Mouse (Mus musculus) granulocyte monocyte progenitor cell, adult 5-6 weeks (primary cell): Measurements from ENCODE around the gene Arih1. TPM values are rescaled to one million over a fixed set of nuclear protein-coding genes. Genes with fewer than 3 reads are reported as not detected.
"Not testable (repeated sequence)": the region's sequence is repeated elsewhere in the genome, so short reads cannot be mapped to it uniquely, and the experiment has no call there.

Experiments
- ATAC-seq: replicated peaks from 2 replicates; pipeline ENCODE4 v1.8.0; 2016; ENCODE audit warnings: mild to moderate bottlenecking, moderate TSS enrichment, inconsistent platforms; ENCODE audit not compliant: poor library complexity, severe bottlenecking
- total RNA-seq, 2 experiments: library from RNA; stranded (forward) in 1 of 2; stranded (reverse) in 1 of 2; fragments of 200-712, 200-1000 nt in 1 of 2; fragments of >200 nt in 1 of 2; fragmentation: Nextera tagmentation in 1 of 2; gene quantifications; 2 replicates each; pipeline ENCODE4 v1.2.3; 2014 to 2017

The Arih1 gene
- total RNA-seq, 2 experiments from 2014 or later, result 70.9 to 89.5 TPM

DNA sequence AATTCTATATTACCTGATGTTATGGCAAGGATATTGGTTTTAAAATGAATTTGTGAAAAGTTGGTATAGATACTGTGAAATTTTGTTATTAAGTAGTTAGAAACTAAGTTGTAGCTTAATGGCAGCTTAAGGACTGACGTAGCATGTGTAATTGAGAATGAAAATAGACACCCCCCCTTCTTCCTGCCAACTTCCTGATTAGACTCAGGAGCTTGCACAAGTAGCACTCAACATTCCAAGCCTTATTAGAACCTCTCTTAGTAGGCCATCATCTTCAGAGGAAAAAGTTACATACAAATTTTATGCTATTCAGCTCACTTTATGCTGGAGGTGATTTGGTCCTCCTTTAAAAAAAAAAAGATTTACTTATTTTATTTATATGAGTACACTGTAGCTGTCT, 22.1 kb downstream of the Arih1 start:
- ATAC-seq, result no peak; the same call in 1 of the 2 replicates

- no peak for ATAC-seq
Measured at GRCm38 (mm10) chr9:59458997-59459510, 27.4 kb downstream of the Arih1 start.

GRCm38 (mm10) chr9:59458416-59458815, 28.0 kb downstream of the Arih1 start:
- no peak for ATAC-seq

- no peak for ATAC-seq
Measured at GRCm38 (mm10) chr9:59457671-59458070, 28.7 kb downstream of the Arih1 start.

- no peak for ATAC-seq
Measured at GRCm38 (mm10) chr9:59455404-59456068, 30.9 kb downstream of the Arih1 start.

DNA sequence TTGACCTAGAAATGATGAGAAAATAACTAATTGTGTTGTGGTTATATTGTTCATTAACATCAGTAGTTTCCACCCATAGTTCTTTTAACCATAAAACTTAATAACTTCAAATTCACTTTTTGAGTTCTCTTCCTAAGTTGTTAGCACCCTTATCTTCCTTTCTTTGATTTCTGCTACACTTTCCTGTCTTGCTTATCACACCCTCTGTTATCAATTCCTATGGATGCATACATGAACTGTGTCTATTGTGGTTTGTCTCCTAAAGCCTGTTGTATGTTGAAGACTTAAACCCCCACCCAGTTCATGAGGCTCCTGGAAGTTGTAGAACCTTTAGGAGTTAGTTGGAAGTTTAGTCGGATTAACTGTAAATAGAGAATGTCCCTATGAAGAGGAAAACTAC, 52.7 kb downstream of the Arih1 start:
- ATAC-seq, result no peak

GRCm38 (mm10) chr9:59431626-59432025, 54.8 kb downstream of the Arih1 start:
- no peak for ATAC-seq

GRCm38 (mm10) chr9:59420487-59420886, 65.9 kb downstream of the Arih1 start:
- ATAC-seq, result no peak

- ATAC-seq, result no peak
Measured at GRCm38 (mm10) chr9:59407271-59407670, 79.1 kb downstream of the Arih1 start.

DNA sequence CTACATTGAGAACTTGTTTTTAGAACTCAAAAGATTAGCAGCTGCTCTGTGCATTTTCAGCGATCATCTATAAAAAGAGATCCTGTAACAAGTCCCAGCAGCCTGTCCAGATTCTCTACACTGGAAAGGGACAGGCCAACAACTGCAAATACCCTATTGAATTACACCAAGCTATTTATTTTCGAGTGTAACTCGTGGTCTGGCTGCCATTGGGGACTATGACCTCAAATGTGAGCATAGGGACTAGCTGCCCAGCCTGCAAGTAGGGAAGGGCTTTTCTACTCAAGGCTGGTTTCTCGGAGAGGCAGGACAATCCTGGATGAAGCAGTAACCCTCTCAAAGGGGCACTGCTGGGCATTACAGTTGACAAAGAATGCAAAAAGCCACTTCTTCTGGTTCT, 97.3 kb downstream of the Arih1 start:
- no peak for ATAC-seq

DNA sequence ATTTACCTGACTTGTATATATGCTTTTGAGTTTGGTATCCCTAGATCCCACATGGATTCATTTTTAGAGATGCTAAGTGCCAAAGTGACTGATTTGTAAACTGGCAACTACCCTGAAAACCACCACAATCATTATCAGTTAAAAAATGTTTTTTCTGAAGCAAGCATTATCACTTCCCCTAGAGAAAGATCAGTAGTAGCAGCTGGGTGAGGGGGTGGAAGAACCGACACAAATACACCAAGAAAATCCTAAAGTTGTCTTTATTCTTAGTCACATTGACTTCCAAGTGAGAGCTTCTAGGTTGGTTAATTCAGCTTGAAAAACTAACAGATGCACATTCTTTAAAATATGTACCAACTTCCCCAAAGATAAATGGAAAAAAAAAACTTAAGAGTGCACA, 98.1 kb downstream of the Arih1 start:
- ATAC-seq, result no peak

- ATAC-seq, result no peak
Measured at GRCm38 (mm10) chr9:59387461-59387860, 99.0 kb downstream of the Arih1 start.

DNA sequence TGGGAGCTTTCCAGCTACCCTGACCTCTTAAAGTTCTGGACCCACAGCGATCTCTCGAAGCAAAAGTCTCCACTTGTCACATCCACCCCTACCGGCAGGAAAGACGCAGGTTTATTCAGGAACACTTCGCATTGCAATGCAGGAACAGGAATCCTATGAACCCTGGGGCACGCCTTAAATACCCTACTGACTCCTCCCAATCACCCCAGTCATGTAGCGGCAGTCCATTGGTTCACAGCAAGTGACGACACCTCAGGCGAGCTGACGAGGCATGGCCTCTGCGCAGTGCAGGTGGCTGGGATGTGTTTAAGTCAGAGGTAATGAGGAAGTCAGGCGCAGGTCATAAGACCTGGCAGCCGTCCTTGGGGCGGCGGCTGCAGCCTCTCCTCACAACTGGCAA, 110.8 kb downstream of the Arih1 start:
- no peak for ATAC-seq

DNA sequence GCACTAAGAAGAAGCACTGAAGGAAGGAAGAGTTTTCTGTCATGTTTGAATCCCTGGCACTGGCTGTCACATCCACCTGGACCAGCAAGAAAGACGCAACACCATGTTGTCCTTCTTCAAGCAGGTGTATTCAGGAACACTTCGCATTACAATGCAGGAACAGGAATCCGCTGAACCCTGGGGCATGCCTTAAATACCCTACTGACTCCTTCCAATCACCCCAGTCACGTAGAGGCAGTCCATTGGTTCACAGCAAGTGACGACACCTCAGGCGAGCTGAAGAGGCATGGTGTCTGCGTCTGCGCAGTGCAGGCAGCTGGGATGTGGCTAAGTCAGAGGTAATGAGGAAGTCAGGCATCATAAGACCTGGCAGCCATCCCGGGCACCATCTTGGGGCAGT, 116.8 kb downstream of the Arih1 start:
- no peak for ATAC-seq

- ATAC-seq, result no peak
Measured at GRCm38 (mm10) chr9:59369220-59369619, 117.2 kb downstream of the Arih1 start.

- ATAC-seq, result peak; percentile 44
Measured at GRCm38 (mm10) chr9:59360487-59360886, 125.9 kb downstream of the Arih1 start.

GRCm38 (mm10) chr9:59358041-59358440, 128.4 kb downstream of the Arih1 start:
- ATAC-seq, result not testable (repeated sequence)

DNA sequence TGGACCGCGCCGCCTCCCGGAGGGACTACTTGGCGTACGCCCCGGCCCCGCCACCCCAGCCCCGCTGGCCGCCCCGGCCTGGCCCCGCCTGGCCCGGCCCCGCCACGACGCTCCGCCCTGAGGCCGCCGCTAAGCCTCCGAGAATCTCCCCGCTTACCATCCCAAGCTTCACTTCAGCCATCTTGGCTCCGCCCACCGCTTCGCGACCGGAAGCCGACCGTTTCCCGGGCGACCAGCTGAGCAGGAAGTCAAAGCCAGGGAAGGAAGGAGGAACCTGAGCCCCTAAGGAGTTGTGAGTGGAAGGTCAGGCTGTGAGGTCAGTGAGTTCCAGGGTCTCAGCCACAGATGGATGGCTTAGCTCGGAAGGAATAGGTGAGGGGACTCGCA, 133.2 kb downstream of the Arih1 start, which contains the start of gene Bbs4:
TSS of gene Bbs4 (minus strand) at position 256 of the 387 bp plus-strand sequence.
- ATAC-seq, result peak; percentile 100

GRCm38 (mm10) chr9:59352586-59353252, 133.7 kb downstream of the Arih1 start:
- no peak for ATAC-seq

DNA sequence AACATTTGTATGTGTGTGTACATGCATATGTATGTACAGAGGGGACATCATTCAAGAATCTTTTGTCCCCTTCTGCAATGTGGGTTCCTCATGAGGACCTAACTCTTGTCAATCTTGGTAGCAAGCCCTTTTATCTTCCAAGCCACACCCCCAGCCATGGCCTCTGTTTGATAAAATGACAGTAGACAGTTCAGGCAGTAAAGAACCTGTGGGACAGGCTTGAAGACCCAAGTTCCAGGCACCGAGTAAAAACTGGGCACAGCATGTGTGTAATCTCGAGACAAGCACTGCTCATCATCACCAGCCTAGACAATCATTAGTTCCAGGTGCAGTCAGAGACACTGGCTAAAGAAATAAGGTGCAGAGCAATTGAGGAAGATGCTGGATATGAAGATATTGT, 140.2 kb downstream of the Arih1 start:
- no peak for ATAC-seq

GRCm38 (mm10) chr9:59340002-59340401, 146.4 kb downstream of the Arih1 start:
- ATAC-seq, result peak; percentile 58

- no peak for ATAC-seq
Measured at GRCm38 (mm10) chr9:59339107-59339506, 147.3 kb downstream of the Arih1 start.
